Mouse (Mus musculus): Measurements from ENCODE around the gene Snrpb. TPM values are rescaled to one million over a fixed set of nuclear protein-coding genes. Genes with fewer than 3 reads are reported as not detected.

Snrpb gene
- total and polyA plus RNA-seq, 3 experiments, result 590 to 1,572 (median 810) TPM

DNA sequence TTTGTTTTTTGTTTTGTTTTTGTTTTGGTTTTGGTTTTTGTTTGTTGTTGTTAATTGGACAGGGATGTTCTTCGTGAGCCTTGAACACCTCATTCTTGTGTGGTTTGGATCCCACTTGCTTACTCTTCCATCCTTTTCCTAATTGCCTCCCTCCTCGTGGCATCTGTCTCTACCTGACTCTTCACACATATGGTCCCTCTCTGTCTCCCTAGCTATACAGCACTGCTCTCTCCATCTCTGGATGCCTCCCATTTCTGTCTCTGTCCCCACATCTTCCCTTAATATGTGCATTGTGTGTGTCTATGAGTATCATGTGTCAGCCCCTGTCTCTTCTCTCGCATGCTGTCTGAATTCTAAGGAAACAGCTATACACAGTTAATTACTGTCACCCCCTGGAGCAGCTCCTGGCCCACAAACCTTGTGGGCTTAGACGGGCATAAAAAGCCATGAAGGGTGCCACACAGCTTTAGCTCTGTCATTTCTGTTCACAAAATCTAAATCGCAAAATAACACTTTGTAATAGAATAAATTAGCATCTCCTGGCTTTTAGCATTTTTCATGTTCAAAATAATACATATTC, 33.0 kb downstream of the Snrpb start:
- Histone ChIP-seq H3K9ac (ENCODE audit: control insufficient read depth, low read depth, low read length, poor library complexity, severe bottlenecking) (no peak overlapping the region), H3K4me1 (ENCODE audit: control insufficient read depth in 1 of 2, insufficient read depth in 2 of 2, low read length in 2 of 2) (no peaks in the 10 kb centered on the region), H3K9me3 (replicated peaks; ENCODE audit: insufficient read depth, low read length) (no peaks in the 10 kb centered on the region), H3K36me3 (ENCODE audit: control insufficient read depth in 1 of 2, insufficient read depth in 2 of 2, low read length in 2 of 2) (no peaks in the 10 kb centered on the region), H3K79me2 (ENCODE audit: control insufficient read depth, insufficient read depth, low read length, poor library complexity) (no peaks in the 10 kb centered on the region), H3K27ac (ENCODE audit: control insufficient read depth, low read depth, low read length) (no peak overlapping the region), H3K4me3 (ENCODE audit: control insufficient read depth in 1 of 2, insufficient read depth in 1 of 2, low read depth in 2 of 2, low read length in 2 of 2) (no peak overlapping the region), H3K27me3 (ENCODE audit: control insufficient read depth in 1 of 2, insufficient read depth in 2 of 2, low read length in 2 of 2) (peaks cover 0 to 3% of the 10 kb centered on the region in 2 experiments; a peak in 2 of 4 replicates)
- TF ChIP-seq SIN3A (IDR thresholded peaks at IDR 0.05; ENCODE audit: low read length) (no peak), NRF1 (IDR thresholded peaks at IDR 0.05; ENCODE audit: insufficient read depth, low read depth, low read length, poor library complexity, severe bottlenecking) (no peak), TCF12 (IDR thresholded peaks at IDR 0.05; ENCODE audit: low read depth, low read length) (no peak), RCOR1 (IDR thresholded peaks at IDR 0.05; ENCODE audit: low read depth, low read length) (no peak)
- no peak for DNase-seq (ENCODE audit: low read depth, low spot score)

DNA sequence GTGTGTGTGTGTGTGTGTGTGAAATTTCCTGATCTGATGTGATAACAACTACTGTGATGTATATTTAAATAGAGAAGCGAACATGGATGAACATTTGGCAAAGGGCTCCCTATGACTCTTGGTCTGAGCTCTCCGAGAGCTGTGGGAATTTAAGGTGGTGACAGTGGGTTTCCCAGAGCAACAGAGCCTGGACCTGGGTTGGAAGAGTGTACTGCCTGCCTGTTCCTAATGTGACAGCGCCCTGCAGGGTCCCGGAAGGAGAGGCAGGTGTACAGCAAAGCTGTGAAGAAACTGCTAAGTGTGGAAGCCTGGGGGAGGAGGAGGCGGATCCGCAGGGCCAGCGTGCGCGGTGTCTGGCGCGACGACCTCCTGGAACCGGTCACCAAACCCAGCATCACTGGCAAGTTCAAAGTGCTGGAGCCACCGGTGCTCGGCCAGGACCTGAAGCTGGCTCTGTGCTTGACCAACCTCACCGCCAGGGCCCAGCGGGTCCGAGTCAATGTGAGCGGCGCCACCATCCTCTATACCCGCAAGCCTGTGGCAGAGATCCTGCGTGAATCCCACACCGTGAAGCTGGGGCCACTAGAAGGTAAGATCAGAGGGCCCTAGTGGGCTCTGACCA, 34.4 kb downstream of the Snrpb start:
- TF ChIP-seq GABPA (IDR thresholded peaks at IDR 0.05; ENCODE audit: low read depth, low read length) (no peak), POLR2A (IDR thresholded peaks at IDR 0.05; ENCODE audit: control insufficient read depth in 1 of 2, insufficient read depth in 1 of 2, low read depth in 1 of 2, low read length in 2 of 2, poor library complexity in 1 of 2) (no peak), USF2 (IDR thresholded peaks at IDR 0.05; ENCODE audit: borderline replicate concordance in 1 of 2, insufficient read depth in 1 of 2, low read depth in 1 of 2, low read length in 2 of 2) (no peak), KAT2A (conservative IDR thresholded peaks at IDR 0.05; ENCODE audit: low read depth, low read length) (no peak), CTCF (IDR thresholded peaks at IDR 0.05 in 2 of 3, conservative IDR thresholded peaks at IDR 0.05 in 1 of 3; ENCODE audit: control insufficient read depth in 1 of 3, insufficient read depth in 1 of 3, low read depth in 2 of 3, low read length in 3 of 3, poor library complexity in 1 of 3, severe bottlenecking in 1 of 3) (no peak), TCF12 (IDR thresholded peaks at IDR 0.05; ENCODE audit: low read depth, low read length) (no peak), RCOR1 (IDR thresholded peaks at IDR 0.05; ENCODE audit: low read depth, low read length) (no peak), MAX (IDR thresholded peaks at IDR 0.05; ENCODE audit: low read length) (no peak), ELF1 (IDR thresholded peaks at IDR 0.05; ENCODE audit: low read depth, low read length) (no peak), POLR2AphosphoS2 (IDR thresholded peaks at IDR 0.05; ENCODE audit: low read length) (no peak), BHLHE40 (IDR thresholded peaks at IDR 0.05; ENCODE audit: borderline replicate concordance, low read depth, low read length) (no peak), MAZ (IDR thresholded peaks at IDR 0.05; ENCODE audit: low read depth, low read length) (no peak), ZNF384 (IDR thresholded peaks at IDR 0.05; ENCODE audit: low read depth, low read length) (no peak), ETS1 (IDR thresholded peaks at IDR 0.05; ENCODE audit: low read depth, low read length) (no peak), RAD21 (IDR thresholded peaks at IDR 0.05; ENCODE audit: low read depth, low read length) (no peak), E2F4 (IDR thresholded peaks at IDR 0.05; ENCODE audit: borderline replicate concordance, low read depth, low read length) (no peak), NELFE (IDR thresholded peaks at IDR 0.05; ENCODE audit: low read depth, low read length) (no peak), USF1 (IDR thresholded peaks at IDR 0.05; ENCODE audit: low read depth, low read length) (no peak)
- no peak overlapping the region for H3K27ac ChIP-seq (ENCODE audit: control insufficient read depth, low read depth, low read length)
- H3K9ac ChIP-seq (ENCODE audit: control insufficient read depth, low read depth, low read length, poor library complexity, severe bottlenecking), result no peak overlapping the region
- H3K79me2 ChIP-seq (ENCODE audit: control insufficient read depth, insufficient read depth, low read length, poor library complexity), result no peaks in the 10 kb centered on the region
- no peaks in the 10 kb centered on the region for H3K36me3 ChIP-seq (ENCODE audit: control insufficient read depth in 1 of 2, insufficient read depth in 2 of 2, low read length in 2 of 2)
- no peak for DNase-seq (ENCODE audit: low read depth, low spot score)
- no peaks in the 10 kb centered on the region for H3K4me1 ChIP-seq (ENCODE audit: control insufficient read depth in 1 of 2, insufficient read depth in 2 of 2, low read length in 2 of 2)
- no peaks in the 10 kb centered on the region for H3K9me3 ChIP-seq (replicated peaks; ENCODE audit: insufficient read depth, low read length)
- H3K27me3 ChIP-seq (ENCODE audit: control insufficient read depth in 1 of 2, insufficient read depth in 2 of 2, low read length in 2 of 2), result peaks cover 0 to 1% of the 10 kb centered on the region in 2 experiments; a peak in 2 of 4 replicates
- H3K4me3 ChIP-seq (ENCODE audit: control insufficient read depth in 1 of 2, insufficient read depth in 1 of 2, low read depth in 2 of 2, low read length in 2 of 2), result no peak overlapping the region
